16 mouse cellular contexts compared by ENCODE assay signal in genomic region chr14:16604469-16605064, GRCm38 (mm10).
DNase-seq lines count a peak whose midpoint lies in the region; ATAC-seq and TF ChIP-seq lines count a peak whose summit lies in the region.
"Had no signal": no experiment of that assay in that cellular context is flagged by ENCODE, and none has a peak within 500 bp of the region (broad histone marks: within the 10 kb centered on the region; RNA-seq: fewer than 3 reads in every experiment).

No protein-coding gene starts in this region.

- no peaks in the 10 kb centered on the region for H3K27me3 ChIP-seq in kidney, postnatal 0 days (ENCODE audit: insufficient read depth, low read length)
- H3K27me3 ChIP-seq in kidney, embryonic 14.5 days (ENCODE audit: control insufficient read depth, insufficient read depth, low read length) = no peaks in the 10 kb centered on the region
- H3K27me3 ChIP-seq: heart, embryonic 13.5 days had no signal

- no peak overlapping the region for H3K9ac ChIP-seq in kidney, postnatal 0 days (ENCODE audit: low read depth, low read length)
- no peak overlapping the region for H3K9ac ChIP-seq in kidney, embryonic 14.5 days (ENCODE audit: low read depth, low read length)
- H3K9ac ChIP-seq: heart, embryonic 13.5 days; liver, embryonic 14.5 days had no signal

- H3K4me3 ChIP-seq in kidney, postnatal 0 days (replicated peaks; ENCODE audit: low read depth, low read length) = no peak overlapping the region
- no peak overlapping the region for H3K4me3 ChIP-seq in kidney, embryonic 14.5 days (ENCODE audit: low read length)
- H3K4me3 ChIP-seq: heart, embryonic 13.5 days had no signal

- no peaks in the 10 kb centered on the region for H3K9me3 ChIP-seq in kidney, postnatal 0 days (replicated peaks; ENCODE audit: low read length)
- no peaks in the 10 kb centered on the region for H3K9me3 ChIP-seq in kidney, embryonic 14.5 days (ENCODE audit: control insufficient read depth, low read length)
- H3K9me3 ChIP-seq: heart, embryonic 13.5 days had no signal

- no peak for TF ChIP-seq CTCF in kidney, postnatal 0 days (IDR thresholded peaks at IDR 0.05; ENCODE audit: low read depth)

- H3K27ac ChIP-seq in kidney, postnatal 0 days = no peak overlapping the region
- H3K27ac ChIP-seq in kidney, embryonic 14.5 days (ENCODE audit: low read depth, low read length) = no peak overlapping the region
- H3K27ac ChIP-seq: heart, embryonic 13.5 days; liver, embryonic 14.5 days had no signal

- no peaks in the 10 kb centered on the region for H3K4me1 ChIP-seq in kidney, postnatal 0 days (replicated peaks; ENCODE audit: insufficient read depth, low read length)
- H3K4me1 ChIP-seq in kidney, embryonic 14.5 days (ENCODE audit: control insufficient read depth, insufficient read depth, low read length) = peaks cover 6% of the 10 kb centered on the region; the same call in 1 of the 2 replicates

- intact Hi-C loops in heart, postnatal 14 days (cut with DNase I) = no loop called here

- no peak overlapping the region for H3K4me2 ChIP-seq in kidney, postnatal 0 days (ENCODE audit: low read length)
- no peak overlapping the region for H3K4me2 ChIP-seq in kidney, embryonic 14.5 days (replicated peaks; ENCODE audit: low read depth, low read length)
- H3K4me2 ChIP-seq: heart, embryonic 13.5 days had no signal

- DNase-seq in heart, adult 11 months = peak; percentile 83
- no peak for DNase-seq in heart, postnatal 14 days
- peak; percentile 3 for DNase-seq in kidney, postnatal 0 days (ENCODE audit: low spot score)
- DNase-seq in embryo, embryonic 11 days = peak; percentile 29
- peak; percentile 34 for DNase-seq in mesoderm, embryonic 11.5 days (ENCODE audit: low read depth, low spot score)
- DNase-seq in MN1 (ENCODE audit: low spot score) = no peak
- DNase-seq: adrenal gland, postnatal 14 days; heart, adult 18-20 months; heart, postnatal 36 days; kidney, postnatal 36 days; thymus, postnatal 14 days had no signal

- 18% methylated on average over 8 of the region's 8 CpGs for WGBS in kidney, postnatal 0 days
- WGBS in kidney, embryonic 14.5 days = 15% methylated on average over 8 of the region's 8 CpGs

- H3K36me3 ChIP-seq in kidney, postnatal 0 days (ENCODE audit: insufficient read depth, low read length) = no peaks in the 10 kb centered on the region
- no peaks in the 10 kb centered on the region for H3K36me3 ChIP-seq in kidney, embryonic 14.5 days (ENCODE audit: control insufficient read depth, insufficient read depth, low read length)
- H3K36me3 ChIP-seq: heart, embryonic 13.5 days had no signal

- no peak for ATAC-seq in kidney, postnatal 0 days (replicated peaks; ENCODE audit: low FRiP score, low read depth)
- ATAC-seq in kidney, embryonic 14.5 days (ENCODE audit: low FRiP score, low TSS enrichment) = no peak; the same call in 1 of the 2 replicates
- ATAC-seq: CD4-positive, CD25-positive, alpha-beta regulatory T cell, adult 4 months; inflammation-experienced regulatory T-cells, adult 6 months had no signal

Comparison
In these comparisons a context has a peak if more than half of its experiments do, and no peak if none do; other contexts are left out.
1. DNase-seq: peak in heart, adult 11 months (single experiment), kidney, postnatal 0 days (single experiment), embryo, embryonic 11 days (single experiment) and mesoderm, embryonic 11.5 days (single experiment); none in heart, postnatal 14 days (0 of 2) and MN1 (single experiment).